Mouse (Mus musculus) neural tube, embryonic 11.5 days (tissue): ENCODE data around the gene Gm10378. TPM values are rescaled to one million over a fixed set of nuclear protein-coding genes. Genes with fewer than 3 reads are reported as not detected.
"Not testable (repeated sequence)": the region's sequence is repeated elsewhere in the genome, so short reads cannot be mapped to it uniquely, and the experiment has no call there.

Experiments used
- ATAC-seq: fragments of 200-750 bp; cut with Nextera tagmentation; 2 replicates; pipeline ENCODE4 v1.8.0; 2017; ENCODE audit warnings: moderate number of reproducible peaks, mild to moderate bottlenecking, moderate TSS enrichment, moderate library complexity; ENCODE audit not compliant: insufficient read depth, low FRiP score, low TSS enrichment
- DNase-seq: peaks from one replicate; pipeline ENCODE4 v3.0.0-alpha.2; 2015; ENCODE audit warnings: low spot score
- H3K27ac ChIP-seq: fragments of 300-500 bp; sonication (generic); 2 replicates; pipeline ENCODE4 v1.5.1; 2014; ENCODE audit warnings: low read depth, mild to moderate bottlenecking, low read length
- H3K27me3 ChIP-seq: fragments of 300-500 bp; sonication (generic); 2 replicates; pipeline ENCODE4 v1.6.1; 2014; ENCODE audit warnings: mild to moderate bottlenecking, low read length, mixed read lengths; ENCODE audit not compliant: control insufficient read depth, insufficient read depth
- H3K36me3 ChIP-seq: fragments of 300-500 bp; sonication (generic); 2 replicates; pipeline ENCODE4 v1.6.1; 2014; ENCODE audit warnings: mild to moderate bottlenecking, low read length, moderate library complexity, mixed read lengths; ENCODE audit not compliant: control insufficient read depth, insufficient read depth
- H3K4me1 ChIP-seq: fragments of 300-500 bp; sonication (generic); 2 replicates; pipeline ENCODE4 v1.6.1; 2014; ENCODE audit warnings: low read length, mixed read lengths; ENCODE audit not compliant: control insufficient read depth, insufficient read depth
- H3K4me2 ChIP-seq: fragments of 300-500 bp; sonication (generic); 2 replicates; pipeline ENCODE4 v1.6.1; 2014; ENCODE audit warnings: low read depth, mild to moderate bottlenecking, moderate library complexity
- H3K4me3 ChIP-seq: fragments of 300-500 bp; sonication (generic); 2 replicates; pipeline ENCODE4 v1.5.1; 2014; ENCODE audit warnings: low read depth, low read length
- H3K9ac ChIP-seq: fragments of 300-500 bp; sonication (generic); 2 replicates; pipeline ENCODE4 v1.6.1; 2014; ENCODE audit warnings: mild to moderate bottlenecking, low read length
- H3K9me3 ChIP-seq: fragments of 300-500 bp; sonication (generic); 2 replicates; pipeline ENCODE4 v1.6.1; 2016; ENCODE audit warnings: low read length; ENCODE audit not compliant: control insufficient read depth
- WGBS: fragments of 180-500 bp; shearing (Covaris S2); extraction: QIAGEN DNeasy Blood & Tissue Kit; methylation state at CpG from one replicate; pipeline ENCODE4 v1.1.7; 2014; 5-methylcytosine and 5-hydroxymethylcytosine counted together
- microRNA-seq: library from miRNA; unstranded; fragments of <30 nt; microRNA quantifications from one replicate; pipeline ENCODE4, GENCODE M21; 2016
- polyA plus RNA-seq: library from polyadenylated mRNA; unstranded; fragments of >200 nt; fragmentation: Nextera tagmentation; extraction: Ambion mirVana; gene quantifications from 2 replicates; pipeline ENCODE4 v1.2.1, GENCODE M21; 2014

The Gm10378 gene
- polyA plus RNA-seq, result not detected in 2 replicates

GRCm38 (mm10) chr14:42655638-42656037, at the start of gene Gm10378:
Gene Gm10378, plus strand, starts transcription at chr14:42655938.
- ATAC-seq, H3K9ac ChIP-seq, H3K36me3 ChIP-seq, DNase-seq, H3K4me2 ChIP-seq, H3K4me1 ChIP-seq, H3K9me3 ChIP-seq, H3K4me3 ChIP-seq, H3K27me3 ChIP-seq, H3K27ac ChIP-seq: not testable (repeated sequence)
- no CpG with 5 or more reads among the region's 1 CpGs for WGBS

- H3K27ac ChIP-seq, ATAC-seq, H3K27me3 ChIP-seq, H3K9ac ChIP-seq, H3K36me3 ChIP-seq, H3K4me3 ChIP-seq, H3K4me1 ChIP-seq, H3K4me2 ChIP-seq, DNase-seq, H3K9me3 ChIP-seq: not testable (repeated sequence)
- WGBS, result 60% methylated on average over 1 of the region's 2 CpGs
Measured at GRCm38 (mm10) chr14:42641817-42642216, 13.9 kb upstream of the Gm10378 start, which contains the start of gene Gm3633. Gene Gm3633, minus strand, starts transcription at chr14:42641917.

Small RNA genes within 50 kb of the gene (microRNA-seq; reads per million reads assigned to microRNA genes)
- not detected for gene Gm23620
- gene Gm25228, result not detected

Other genes with a start within 250 kb of the Gm10378 start
- not detected in 2 replicates for gene Gm8005, start 216.3 kb upstream of the Gm10378 start, polyA plus RNA-seq
- not detected in 2 replicates for gene Gm8011, start 192.1 kb upstream of the Gm10378 start, polyA plus RNA-seq
- not detected in 2 replicates for gene Gm8020, start 153.6 kb upstream of the Gm10378 start, polyA plus RNA-seq
- not detected in 2 replicates for gene Gm8024, start 131.7 kb upstream of the Gm10378 start, polyA plus RNA-seq
- not detected in 2 replicates for gene Gm17124, start 56.1 kb upstream of the Gm10378 start, polyA plus RNA-seq
- not detected in 2 replicates for gene Gm3633, start 14.0 kb upstream of the Gm10378 start, polyA plus RNA-seq
- not detected in 2 replicates for gene Gm3015, start 112.9 kb downstream of the Gm10378 start, polyA plus RNA-seq
- not detected in 2 replicates for gene Gm10377, start 142.0 kb downstream of the Gm10378 start, polyA plus RNA-seq
- gene Gm21977, start 197.5 kb downstream of the Gm10378 start, polyA plus RNA-seq, result not detected in 2 replicates